Mouse (Mus musculus) kidney, embryonic 15.5 days (tissue): ENCODE results near the gene Gm12355. TPM values are rescaled to one million over a fixed set of nuclear protein-coding genes. Genes with fewer than 3 reads are reported as not detected.
"Not testable (repeated sequence)": the region's sequence is repeated elsewhere in the genome, so short reads cannot be mapped to it uniquely, and the experiment has no call there.

ENCODE experiments used
- ATAC-seq: fragments of 200-750 bp; cut with Nextera tagmentation; replicated peaks from 2 replicates; pipeline ENCODE4 v1.8.0; 2017; ENCODE audit warnings: moderate TSS enrichment; ENCODE audit not compliant: low FRiP score
- H3K27ac ChIP-seq: fragments of 300-500 bp; sonication (generic); 2 replicates; pipeline ENCODE4 v1.5.1; 2015; ENCODE audit warnings: mild to moderate bottlenecking, inconsistent platforms
- H3K27me3 ChIP-seq: fragments of 300-500 bp; sonication (generic); 2 replicates; pipeline ENCODE4 v1.6.1; 2015; ENCODE audit warnings: inconsistent platforms
- H3K36me3 ChIP-seq: fragments of 300-500 bp; sonication (generic); 2 replicates; pipeline ENCODE4 v1.6.1; 2015; ENCODE audit warnings: inconsistent platforms
- H3K4me1 ChIP-seq: fragments of 300-500 bp; sonication (generic); 2 replicates; pipeline ENCODE4 v1.6.1; 2015; ENCODE audit warnings: inconsistent platforms
- H3K4me2 ChIP-seq: fragments of 300-500 bp; sonication (generic); 2 replicates; pipeline ENCODE4 v1.6.1; 2015; ENCODE audit warnings: moderate library complexity, mild to moderate bottlenecking, inconsistent platforms
- H3K4me3 ChIP-seq: fragments of 300-500 bp; sonication (generic); replicated peaks from 2 replicates; pipeline ENCODE4 v1.5.1; 2015; ENCODE audit warnings: mild to moderate bottlenecking, inconsistent platforms
- H3K9ac ChIP-seq: fragments of 300-500 bp; sonication (generic); 2 replicates; pipeline ENCODE4 v1.6.1; 2015; ENCODE audit warnings: mild to moderate bottlenecking, inconsistent platforms
- H3K9me3 ChIP-seq: fragments of 300-500 bp; sonication (generic); replicated peaks from 2 replicates; pipeline ENCODE4 v1.6.1; 2016; ENCODE audit warnings: inconsistent platforms
- WGBS: fragments of 180-500 bp; shearing (Covaris S2); methylation state at CpG from one replicate; pipeline ENCODE4 v1.1.7; 2015; ENCODE audit warnings: mixed read lengths; 5-methylcytosine and 5-hydroxymethylcytosine counted together
- polyA plus RNA-seq: library from polyadenylated mRNA; unstranded; fragments of >200 nt; fragmentation: Nextera tagmentation; extraction: Ambion mirVana; gene quantifications from 2 replicates; pipeline ENCODE4 v1.2.1, GENCODE M21; 2015

Gm12355 gene
- polyA plus RNA-seq, 1 experiment from 2014 or later = 1.5 TPM

- Histone ChIP-seq H3K9me3 (no peaks in the 10 kb centered on the region), H3K27me3 (no peaks in the 10 kb centered on the region), H3K4me2 (no peak overlapping the region), H3K4me3 (no peak overlapping the region), H3K4me1 (no peaks in the 10 kb centered on the region), H3K27ac (no peak overlapping the region), H3K36me3 (no peaks in the 10 kb centered on the region), H3K9ac (no peak overlapping the region)
- 67% methylated on average over 5 of the region's 5 CpGs for WGBS
- ATAC-seq = no peak
Measured at GRCm38 (mm10) chr11:98640091-98640490, 14.6 kb upstream of the Gm12355 start.

- no peaks in the 10 kb centered on the region for H3K36me3 ChIP-seq
- no peaks in the 10 kb centered on the region for H3K4me1 ChIP-seq
- no peak overlapping the region for H3K9ac ChIP-seq
- H3K4me3 ChIP-seq = no peak overlapping the region
- no peaks in the 10 kb centered on the region for H3K9me3 ChIP-seq
- no peak overlapping the region for H3K4me2 ChIP-seq
- peaks cover 8% of the 10 kb centered on the region for H3K27me3 ChIP-seq
- no peak overlapping the region for H3K27ac ChIP-seq
- WGBS = 68% methylated on average over 1 of the region's 1 CpGs
- no peak for ATAC-seq
Measured at GRCm38 (mm10) chr11:98637501-98637900, 12.0 kb upstream of the Gm12355 start.

DNA sequence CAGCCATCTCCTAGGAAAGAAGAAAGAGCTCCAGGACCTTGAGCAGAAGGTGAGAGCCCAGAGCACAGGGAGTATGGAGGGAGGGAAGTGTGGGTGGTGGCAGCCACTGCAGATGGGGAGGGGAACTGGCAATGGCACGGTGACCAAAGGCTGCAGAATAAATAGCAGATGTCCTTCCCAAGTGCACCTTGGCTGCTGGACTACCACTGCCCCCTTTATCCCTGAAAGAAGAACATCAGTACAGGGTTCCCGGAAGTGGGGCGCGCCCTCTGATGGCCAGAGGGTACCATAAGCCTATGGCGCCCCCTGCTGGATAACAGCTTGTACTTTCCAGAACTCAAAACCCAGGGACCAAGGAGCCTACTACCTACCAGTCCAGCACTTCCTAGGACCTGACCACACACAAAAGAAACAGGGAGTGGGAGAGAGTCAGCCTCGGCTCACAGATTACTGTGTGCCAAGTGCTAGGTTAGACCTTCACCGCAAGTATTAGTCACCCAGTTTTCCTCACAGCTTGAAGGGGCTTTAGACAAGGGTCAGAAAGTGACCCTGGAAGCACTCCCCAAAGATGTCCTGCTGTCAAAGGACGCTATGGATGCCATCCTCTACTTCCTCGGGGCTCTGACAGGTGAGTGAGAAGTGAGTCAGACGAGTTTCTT lies 10.0 kb upstream of the Gm12355 start:
- 38% methylated on average over 10 of the region's 10 CpGs for WGBS
- H3K9me3 ChIP-seq, H3K4me1 ChIP-seq, H3K4me2 ChIP-seq, H3K27ac ChIP-seq, H3K4me3 ChIP-seq, H3K36me3 ChIP-seq, H3K9ac ChIP-seq, ATAC-seq: not testable (repeated sequence)
- H3K27me3 ChIP-seq = peaks cover 13% of the 10 kb centered on the region

- ATAC-seq = no peak
- Histone ChIP-seq H3K4me3 (no peak overlapping the region), H3K9me3 (no peaks in the 10 kb centered on the region), H3K27ac (no peak overlapping the region), H3K36me3 (no peaks in the 10 kb centered on the region), H3K9ac (no peak overlapping the region), H3K4me2 (no peak overlapping the region), H3K27me3 (peaks cover 13% of the 10 kb centered on the region), H3K4me1 (no peaks in the 10 kb centered on the region)
- 87% methylated on average over 5 of the region's 5 CpGs for WGBS
Measured at GRCm38 (mm10) chr11:98630646-98631045, 5.2 kb upstream of the Gm12355 start.

- H3K9me3 ChIP-seq = no peaks in the 10 kb centered on the region
- H3K4me1 ChIP-seq = no peaks in the 10 kb centered on the region
- H3K36me3 ChIP-seq = no peaks in the 10 kb centered on the region
- H3K27ac ChIP-seq = no peak overlapping the region
- ATAC-seq = no peak
- WGBS = 98% methylated on average over 3 of the region's 3 CpGs
- H3K27me3 ChIP-seq = peaks cover 13% of the 10 kb centered on the region
- H3K9ac ChIP-seq = no peak overlapping the region
- no peak overlapping the region for H3K4me3 ChIP-seq
- H3K4me2 ChIP-seq = no peak overlapping the region
Measured at GRCm38 (mm10) chr11:98628706-98629105, 3.2 kb upstream of the Gm12355 start.

DNA sequence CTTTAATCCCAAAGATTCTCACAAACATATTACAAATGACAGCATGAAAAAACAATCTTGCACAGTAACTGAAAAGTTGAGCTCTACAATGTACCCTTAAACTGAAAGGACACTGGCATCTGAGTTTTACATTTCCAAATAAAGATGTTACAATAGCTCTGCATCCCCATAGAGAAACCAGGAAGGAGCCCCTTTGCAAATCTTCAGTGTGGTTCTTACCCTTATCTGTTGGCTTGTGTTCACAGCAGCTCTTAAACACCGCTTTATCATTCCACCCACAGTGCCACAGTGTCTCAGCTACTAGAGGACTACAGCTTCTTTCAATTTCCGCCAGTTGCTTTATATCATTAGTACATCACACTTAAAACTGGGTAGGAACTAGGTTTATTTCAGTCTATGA lies 1.1 kb downstream of the Gm12355 start:
- 95% methylated on average over 2 of the region's 2 CpGs for WGBS
- H3K9me3 ChIP-seq, H3K9ac ChIP-seq, H3K27ac ChIP-seq, ATAC-seq, H3K27me3 ChIP-seq, H3K4me2 ChIP-seq, H3K4me3 ChIP-seq, H3K4me1 ChIP-seq, H3K36me3 ChIP-seq: not testable (repeated sequence)

DNA sequence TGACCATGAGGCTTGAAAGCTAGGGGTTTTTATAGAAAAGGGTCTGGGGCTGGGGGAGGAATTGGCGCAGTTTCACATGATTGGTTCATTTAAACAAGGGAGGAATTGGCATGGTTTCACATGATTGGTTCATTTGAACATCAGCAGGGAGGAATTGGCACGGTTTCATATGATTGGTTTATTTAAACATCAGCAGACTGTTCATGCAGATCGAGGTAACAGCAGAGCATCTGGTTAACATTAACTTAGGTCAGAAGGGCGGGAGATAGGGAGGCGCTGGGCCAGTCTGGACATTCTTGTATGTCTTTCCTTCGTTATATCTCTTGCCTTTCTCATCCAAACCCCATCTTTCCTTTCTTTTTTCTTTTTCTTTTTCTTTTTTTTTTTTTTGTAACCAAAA lies 1.5 kb downstream of the Gm12355 start:
- not testable (repeated sequence) for H3K36me3 ChIP-seq, H3K4me2 ChIP-seq, H3K4me3 ChIP-seq, H3K4me1 ChIP-seq, ATAC-seq, H3K27ac ChIP-seq, H3K27me3 ChIP-seq, H3K9ac ChIP-seq, H3K9me3 ChIP-seq
- 75% methylated on average over 6 of the region's 6 CpGs for WGBS

DNA sequence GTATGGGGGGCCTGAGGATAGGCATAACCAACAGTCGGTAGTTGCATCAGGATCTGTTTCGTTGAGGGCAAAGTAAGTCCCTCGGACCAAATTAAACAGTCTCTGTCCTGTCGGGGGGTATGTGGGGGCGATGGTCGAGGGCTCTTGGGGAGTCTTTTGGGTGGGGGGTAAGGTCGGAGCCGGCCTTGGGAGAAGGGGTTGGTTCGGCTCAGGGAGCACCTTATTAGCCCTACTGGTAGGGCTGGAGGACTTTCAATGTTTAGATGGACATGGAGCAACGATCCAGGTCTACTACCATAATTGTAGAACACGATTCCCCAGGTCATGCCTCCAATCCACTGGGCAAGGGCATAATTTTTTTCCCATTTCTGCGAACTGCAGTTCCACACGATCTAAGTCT lies 4.7 kb downstream of the Gm12355 start:
- Histone ChIP-seq H3K4me1 (no peaks in the 10 kb centered on the region), H3K27ac (no peak overlapping the region), H3K4me3 (no peak overlapping the region), H3K27me3 (no peaks in the 10 kb centered on the region), H3K4me2 (no peak overlapping the region), H3K9me3 (no peaks in the 10 kb centered on the region), H3K9ac (no peak overlapping the region), H3K36me3 (no peaks in the 10 kb centered on the region)
- no peak for ATAC-seq
- WGBS = 91% methylated on average over 13 of the region's 13 CpGs

DNA sequence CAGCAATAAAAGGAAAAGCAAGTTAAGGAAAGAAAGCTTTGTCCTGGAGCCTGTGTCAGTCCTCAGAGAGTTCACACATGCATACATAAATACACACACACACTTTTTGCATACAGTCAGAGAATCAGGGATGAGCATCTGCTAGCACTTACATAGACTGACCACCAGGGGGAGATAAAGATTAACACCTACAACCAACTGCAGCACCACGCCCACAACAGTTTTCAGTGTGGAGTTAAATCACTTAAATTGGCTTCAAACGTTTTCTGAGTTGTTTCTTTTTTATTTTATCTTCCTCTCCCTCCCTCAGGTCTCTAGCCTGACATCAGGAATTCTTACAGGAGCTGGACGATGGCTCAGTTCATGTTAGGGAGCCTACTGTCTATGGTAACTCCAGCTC lies 18.7 kb downstream of the Gm12355 start:
- 6% methylated on average over 3 of the region's 3 CpGs for WGBS
- ATAC-seq = no peak
- Histone ChIP-seq H3K36me3 (no peaks in the 10 kb centered on the region), H3K9ac (no peak overlapping the region), H3K4me3 (no peak overlapping the region), H3K9me3 (no peaks in the 10 kb centered on the region), H3K27me3 (peaks cover 25% of the 10 kb centered on the region), H3K27ac (no peak overlapping the region), H3K4me1 (peaks cover 8% of the 10 kb centered on the region), H3K4me2 (no peak overlapping the region)

DNA sequence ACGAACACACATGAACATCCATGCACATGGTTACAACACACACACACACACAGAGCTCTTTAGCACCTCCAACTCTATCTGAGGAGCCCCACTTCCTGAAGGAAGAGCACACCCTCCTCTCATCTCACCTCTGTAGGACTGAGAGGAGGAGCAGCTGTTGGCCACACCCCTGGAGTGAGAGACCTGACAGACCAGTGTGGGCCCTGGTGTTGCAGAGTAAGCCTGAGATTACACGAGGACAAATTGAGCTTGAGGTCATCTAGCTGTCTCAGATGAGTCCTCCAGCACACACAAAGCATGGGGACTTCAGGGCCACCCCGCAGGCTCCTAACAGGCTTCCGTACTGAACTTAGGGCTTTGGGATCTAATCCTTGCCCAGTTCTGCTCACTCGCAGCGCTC lies 20.6 kb downstream of the Gm12355 start:
- H3K9ac ChIP-seq, H3K9me3 ChIP-seq, H3K27ac ChIP-seq, ATAC-seq, H3K4me3 ChIP-seq, H3K36me3 ChIP-seq, H3K4me2 ChIP-seq: not testable (repeated sequence)
- H3K4me1 ChIP-seq = peaks cover 12% of the 10 kb centered on the region
- peaks cover 43% of the 10 kb centered on the region for H3K27me3 ChIP-seq
- 66% methylated on average over 6 of the region's 6 CpGs for WGBS

GRCm38 (mm10) chr11:98603953-98604352 lies 21.5 kb downstream of the Gm12355 start:
- H3K4me3 ChIP-seq = no peak overlapping the region
- H3K27me3 ChIP-seq = peaks cover 48% of the 10 kb centered on the region
- ATAC-seq = no peak
- no peaks in the 10 kb centered on the region for H3K9me3 ChIP-seq
- H3K9ac ChIP-seq = no peak overlapping the region
- no peak overlapping the region for H3K27ac ChIP-seq
- no peaks in the 10 kb centered on the region for H3K36me3 ChIP-seq
- no peak overlapping the region for H3K4me2 ChIP-seq
- H3K4me1 ChIP-seq = peaks cover 17% of the 10 kb centered on the region
- WGBS = 81% methylated on average over 2 of the region's 2 CpGs

- Histone ChIP-seq H3K36me3 (no peaks in the 10 kb centered on the region), H3K9ac (no peak overlapping the region), H3K4me3 (peak overlapping the region; percentile 45), H3K4me1 (peaks cover 18% of the 10 kb centered on the region), H3K9me3 (no peaks in the 10 kb centered on the region), H3K27ac (no peak overlapping the region), H3K4me2 (peak overlapping the region; percentile 64), H3K27me3 (peaks cover 59% of the 10 kb centered on the region)
- peak; percentile 64; the same call in 1 of the 2 replicates for ATAC-seq
- 2% methylated on average over 20 of the region's 20 CpGs for WGBS
Measured at GRCm38 (mm10) chr11:98602090-98602690, 23.3 kb downstream of the Gm12355 start.

DNA sequence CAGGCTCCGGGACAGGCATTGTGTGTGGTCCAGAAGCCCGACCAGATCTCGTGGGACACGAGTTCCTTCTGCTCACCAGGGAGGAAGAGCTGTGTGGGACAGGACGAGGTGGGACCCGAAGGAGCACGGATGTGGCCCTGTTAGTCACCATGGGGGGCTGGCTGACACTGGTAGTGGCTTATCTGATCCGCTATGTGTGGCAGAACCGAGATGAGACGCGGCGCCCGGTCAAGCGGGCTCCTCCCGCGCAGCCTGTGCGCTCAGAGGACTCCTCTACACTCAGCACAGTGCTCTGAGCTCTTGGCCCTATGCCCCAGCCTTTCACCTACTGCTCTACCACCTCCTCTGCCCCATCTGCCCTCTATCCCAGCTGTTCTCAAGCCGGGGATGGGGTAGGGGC lies 26.2 kb downstream of the Gm12355 start:
- no peak for ATAC-seq
- Histone ChIP-seq H3K9me3 (no peaks in the 10 kb centered on the region), H3K36me3 (no peaks in the 10 kb centered on the region), H3K9ac (no peak overlapping the region), H3K27ac (no peak overlapping the region), H3K4me1 (peaks cover 18% of the 10 kb centered on the region), H3K27me3 (peaks cover 64% of the 10 kb centered on the region), H3K4me3 (no peak overlapping the region), H3K4me2 (no peak overlapping the region)
- 26% methylated on average over 18 of the region's 18 CpGs for WGBS
